23 mouse cellular contexts compared by ENCODE assay signal in the genomic region with DNA sequence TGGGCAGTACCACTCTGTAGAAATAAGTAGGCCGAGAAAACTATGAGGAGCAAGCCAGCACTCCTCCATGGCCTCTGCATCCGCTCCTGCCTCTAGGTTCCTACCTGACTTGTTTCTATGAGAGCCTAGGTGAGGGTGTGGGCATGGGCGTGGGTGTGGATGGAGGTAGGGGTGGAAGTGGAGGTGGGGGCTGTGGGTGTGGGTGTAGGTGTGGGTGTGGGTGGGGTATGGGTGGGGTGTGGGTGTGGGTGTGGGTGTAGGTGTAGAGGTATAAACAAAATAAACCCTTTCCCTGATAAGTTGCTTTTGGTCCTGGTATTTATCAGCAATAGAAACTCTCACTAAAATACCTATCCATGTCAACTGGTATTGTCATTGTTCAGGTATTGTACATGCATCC.
"Had no signal": no experiment of that assay in that cellular context is flagged by ENCODE, and none has a peak within 500 bp of the region (broad histone marks: within the 10 kb centered on the region; RNA-seq: fewer than 3 reads in every experiment).

No protein-coding gene starts in this region.

- DNase-seq: gastrocnemius, adult 2 months; gastrocnemius, postnatal 10 days; gastrocnemius, postnatal 25 days; heart, adult 2 months; heart, postnatal 4 days; kidney, adult 18-20 months; kidney, adult 8-10 months; kidney, postnatal 10 days; kidney, postnatal 25 days; kidney, postnatal 4 days had no signal

- H3K9ac ChIP-seq: heart, embryonic 13.5 days; heart, embryonic 15.5 days; hindbrain, embryonic 12.5 days; hindbrain, embryonic 14.5 days; intestine, embryonic 15.5 days; limb, embryonic 12.5 days had no signal

- H3K4me3 ChIP-seq: gastrocnemius, adult 2 months; heart, adult 2 months; heart, embryonic 13.5 days; heart, embryonic 15.5 days; hindbrain, embryonic 10.5 days; hindbrain, embryonic 12.5 days; intestine, embryonic 15.5 days; layer of hippocampus, adult 2 months; left cerebral cortex, adult 2 months; limb, embryonic 10.5 days; limb, embryonic 12.5 days had no signal

- ATAC-seq: hindbrain, embryonic 16.5 days; inflammation-experienced regulatory T-cells, adult 6 months; intestine, embryonic 15.5 days; intestine, postnatal 0 days had no signal

- H3K27ac ChIP-seq: gastrocnemius, adult 2 months; heart, adult 2 months; heart, embryonic 13.5 days; heart, embryonic 15.5 days; hindbrain, embryonic 10.5 days; hindbrain, embryonic 12.5 days; hindbrain, embryonic 14.5 days; intestine, embryonic 15.5 days; layer of hippocampus, adult 2 months; left cerebral cortex, adult 2 months; limb, embryonic 10.5 days; limb, embryonic 12.5 days had no signal

- H3K27me3 ChIP-seq: heart, embryonic 15.5 days; intestine, embryonic 15.5 days had no signal

- H3K36me3 ChIP-seq: heart, embryonic 13.5 days; heart, embryonic 15.5 days; hindbrain, embryonic 10.5 days; hindbrain, embryonic 12.5 days; intestine, embryonic 15.5 days; limb, embryonic 10.5 days; limb, embryonic 12.5 days had no signal

- H3K4me2 ChIP-seq: heart, embryonic 13.5 days; heart, embryonic 15.5 days; hindbrain, embryonic 12.5 days; hindbrain, embryonic 14.5 days; intestine, embryonic 15.5 days; limb, embryonic 12.5 days had no signal

- H3K4me1 ChIP-seq: intestine, embryonic 15.5 days; limb, embryonic 10.5 days had no signal

- H3K9me3 ChIP-seq: heart, embryonic 13.5 days; heart, embryonic 15.5 days; hindbrain, embryonic 10.5 days; hindbrain, embryonic 12.5 days; intestine, embryonic 15.5 days; limb, embryonic 10.5 days; limb, embryonic 12.5 days had no signal
